Mouse (Mus musculus) spleen, embryonic (tissue): ENCODE measurements around the gene Neurod4.

Experiments used
- CTCF ChIA-PET: fragments of 350-600 bp; sonication (Branson Sonifier 250); formaldehyde crosslinking; loops from one replicate; lab custom pipeline; 2022; lab: Charles Lee

Gene Neurod4

DNA sequence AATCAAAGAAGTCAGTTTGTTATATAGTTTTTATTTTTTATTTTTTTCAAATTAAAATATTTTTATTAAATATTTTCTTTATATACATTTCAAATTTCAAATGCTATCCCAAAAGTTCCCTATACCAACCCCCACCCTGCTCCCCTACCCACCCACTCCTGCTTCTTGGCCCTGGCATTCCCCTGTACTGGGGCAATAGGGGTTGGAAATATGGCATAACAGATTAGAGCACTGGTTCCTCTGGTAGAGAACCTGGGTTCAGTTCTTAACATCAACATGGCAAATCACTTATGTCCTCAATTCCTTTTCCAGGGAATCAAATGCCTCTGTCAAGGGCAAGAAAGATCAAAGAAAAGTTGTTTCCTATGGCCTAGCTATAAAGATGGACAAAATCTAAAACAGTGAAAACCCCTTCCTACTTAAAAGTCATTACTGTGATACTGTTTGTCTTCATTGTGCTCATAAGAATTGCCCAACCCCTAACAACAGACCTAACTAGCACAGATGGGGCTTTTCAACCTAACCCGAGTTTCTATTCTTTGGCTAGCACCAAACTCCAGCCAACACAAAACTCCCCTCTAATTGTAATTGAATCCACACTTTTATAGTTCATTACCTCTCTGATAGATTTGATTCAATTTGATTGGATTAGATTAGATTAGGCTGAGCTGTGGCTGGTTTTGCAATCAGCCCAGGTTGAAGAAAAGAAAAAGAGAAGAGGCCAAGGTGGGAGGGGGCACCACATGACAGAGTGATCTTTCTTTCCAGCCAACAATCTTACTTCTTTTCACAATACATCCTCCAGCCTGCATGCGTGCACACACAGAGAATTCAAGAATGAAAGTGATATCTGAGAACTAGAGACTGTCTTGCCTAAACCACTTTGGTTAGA, 41.5 kb downstream of the Neurod4 start:
- CTCF ChIA-PET, result no interaction called here

DNA sequence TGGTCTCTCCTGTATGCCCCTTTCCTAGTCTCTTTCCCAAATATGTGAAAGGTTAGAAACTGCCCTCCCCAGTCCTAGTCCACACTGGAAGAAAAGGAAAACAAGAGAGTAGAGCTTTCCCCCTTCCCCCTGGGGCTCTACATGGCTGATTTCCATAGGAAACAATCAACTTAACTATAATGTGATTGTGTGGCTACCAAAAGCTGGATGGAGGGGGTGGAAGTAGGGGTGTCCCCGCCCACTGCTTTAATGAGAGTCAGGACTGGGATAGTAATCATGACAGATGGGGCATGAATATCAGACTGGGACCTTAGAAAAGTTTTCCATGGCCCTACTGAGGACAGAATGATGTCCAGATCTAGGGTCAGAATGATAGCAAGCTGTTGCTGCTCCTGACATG, 45.5 kb downstream of the Neurod4 start:
- CTCF ChIA-PET, result no interaction called here

- CTCF ChIA-PET, result no interaction called here
These were observed 47.9 kb downstream of the Neurod4 start for GRCm38 (mm10) chr10:130232117-130232516.

DNA sequence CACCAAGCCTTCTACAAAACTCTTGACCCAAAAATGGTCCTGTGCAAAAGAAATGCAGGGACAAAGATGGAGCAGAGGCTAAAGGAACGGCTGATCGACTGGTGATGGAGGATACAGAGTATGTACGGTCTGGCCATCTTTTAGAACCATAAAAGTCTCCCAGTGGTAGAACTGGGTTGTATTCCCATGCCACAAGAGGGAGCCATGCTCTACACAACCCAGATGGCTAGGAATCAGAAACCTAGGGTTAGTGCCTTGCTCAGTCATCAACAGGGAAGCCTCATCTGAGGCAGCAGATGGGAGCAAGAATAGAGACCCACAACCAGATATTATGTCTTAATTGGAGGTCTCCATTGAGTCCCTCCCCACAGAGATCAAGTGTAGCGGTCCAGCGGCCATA, 50.5 kb downstream of the Neurod4 start:
- CTCF ChIA-PET, result no interaction called here

- CTCF ChIA-PET, result no interaction called here
These were observed 51.8 kb downstream of the Neurod4 start for GRCm38 (mm10) chr10:130228246-130228645.

DNA sequence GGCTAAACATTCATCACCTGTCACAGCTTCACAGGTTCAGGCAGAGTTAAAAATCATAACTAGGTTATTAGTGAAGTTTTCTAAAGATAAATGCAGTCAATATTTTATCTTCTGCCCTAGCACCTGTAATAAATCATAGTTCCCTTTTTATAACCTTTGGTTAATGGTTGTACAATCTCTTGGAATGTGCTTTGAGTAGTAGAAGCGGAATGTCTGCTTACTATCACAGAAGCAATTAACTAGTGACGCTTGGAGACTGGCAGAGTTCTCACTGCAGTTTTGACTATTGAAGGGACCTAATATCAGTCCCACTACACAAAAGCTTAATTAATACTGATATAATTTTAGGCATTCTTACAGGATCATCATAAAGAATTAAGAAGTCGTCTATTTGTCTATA, 55.0 kb downstream of the Neurod4 start:
- CTCF ChIA-PET, result no interaction called here
